Mouse (Mus musculus) CH12.LX (cell line): ENCODE measurements around the gene Vps72.

Experiments used
- CTCF ChIP-seq, 2 experiments: IDR thresholded peaks in 1 of 2; conservative IDR thresholded peaks in 1 of 2; 2 replicates each; pipeline ENCODE4 v1.5.1; 2011 to 2012; ENCODE audit warnings: low read depth in 2 of 2, low read length in 2 of 2, improper control_type of control experiment in 1 of 2, inconsistent platforms in 1 of 2, mild to moderate bottlenecking in 1 of 2, moderate library complexity in 1 of 2
- EP300 ChIP-seq: IDR thresholded peaks from 2 replicates; pipeline ENCODE4 v1.6.1; 2011; ENCODE audit warnings: low read length, improper control_type of control experiment
- NRF1 ChIP-seq: IDR thresholded peaks from 2 replicates; pipeline ENCODE4 v1.6.1; 2014; ENCODE audit warnings: low read depth, mild to moderate bottlenecking, inconsistent platforms, low read length, improper control_type of control experiment, moderate library complexity
- POLR2A ChIP-seq: IDR thresholded peaks from 2 replicates; pipeline ENCODE4 v1.6.1; 2011; ENCODE audit warnings: low read depth, mild to moderate bottlenecking, improper control_type of control experiment, low read length
- RAD21 ChIP-seq: IDR thresholded peaks from 2 replicates; pipeline ENCODE4 v1.6.1; 2011; ENCODE audit warnings: low read depth, mild to moderate bottlenecking, low read length, improper control_type of control experiment, moderate library complexity
- RCOR1 ChIP-seq: conservative IDR thresholded peaks from 2 replicates; pipeline ENCODE4 v1.6.1; 2012; ENCODE audit warnings: low read depth, mild to moderate bottlenecking, inconsistent platforms, low read length, improper control_type of control experiment
- SMC3 ChIP-seq: IDR thresholded peaks from 2 replicates; pipeline ENCODE4 v1.6.1; 2011; ENCODE audit warnings: low read depth, low read length, improper control_type of control experiment
- TCF12 ChIP-seq: IDR thresholded peaks from 2 replicates; pipeline ENCODE4 v1.6.1; 2014; ENCODE audit warnings: low read depth, mild to moderate bottlenecking, inconsistent platforms, low read length, improper control_type of control experiment
- ZC3H11A ChIP-seq: IDR thresholded peaks from 2 replicates; pipeline ENCODE4 v1.6.1; 2012; ENCODE audit warnings: low read depth, mild to moderate bottlenecking, inconsistent platforms, low read length, improper control_type of control experiment
- ZKSCAN1 ChIP-seq: IDR thresholded peaks from 2 replicates; pipeline ENCODE4 v1.6.1; 2012; ENCODE audit warnings: low read depth, inconsistent platforms, low read length, improper control_type of control experiment, borderline replicate concordance

- TF ChIP-seq POLR2A (no peak), ZC3H11A (no peak), CTCF (conservative IDR thresholded peaks at IDR 0.05 in 1 of 2, IDR thresholded peaks at IDR 0.05 in 1 of 2; ENCODE audit: low read depth in 2 of 2, low read length in 2 of 2) (no peak), SMC3 (no peak), NRF1 (no peak), RAD21 (no peak), TCF12 (no peak), EP300 (no peak), ZKSCAN1 (no peak), RCOR1 (no peak)
Observed at GRCm38 (mm10) chr3:95133176-95133575, 22.4 kb downstream of the Vps72 start.
